Mouse (Mus musculus) CD8-positive naive resting alpha-beta T cell, adult 57 days (primary cell): ENCODE measurements around the gene Wfdc9. TPM values are rescaled to one million over a fixed set of nuclear protein-coding genes. Genes with fewer than 3 reads are reported as not detected.

Source experiments
- total RNA-seq: library from RNA; stranded (reverse); gene quantifications from one replicate; pipeline ENCODE4 v1.2.4, GENCODE M21; 2023

The Wfdc9 gene
- total RNA-seq, result not detected

GRCm38 (mm10) chr2:164656483-164656882 lies at the start of gene Wfdc9:
Gene Wfdc9, minus strand, starts transcription at chr2:164656583.

GRCm38 (mm10) chr2:164698201-164698600 lies 41.8 kb upstream of the Wfdc9 start, which contains the start of gene Spint4:
Gene Spint4, plus strand, starts transcription at chr2:164698501.

GRCm38 (mm10) chr2:164684807-164685206 lies 28.4 kb upstream of the Wfdc9 start, which contains the start of gene Wfdc13:
Gene Wfdc13, plus strand, starts transcription at chr2:164685107.

DNA sequence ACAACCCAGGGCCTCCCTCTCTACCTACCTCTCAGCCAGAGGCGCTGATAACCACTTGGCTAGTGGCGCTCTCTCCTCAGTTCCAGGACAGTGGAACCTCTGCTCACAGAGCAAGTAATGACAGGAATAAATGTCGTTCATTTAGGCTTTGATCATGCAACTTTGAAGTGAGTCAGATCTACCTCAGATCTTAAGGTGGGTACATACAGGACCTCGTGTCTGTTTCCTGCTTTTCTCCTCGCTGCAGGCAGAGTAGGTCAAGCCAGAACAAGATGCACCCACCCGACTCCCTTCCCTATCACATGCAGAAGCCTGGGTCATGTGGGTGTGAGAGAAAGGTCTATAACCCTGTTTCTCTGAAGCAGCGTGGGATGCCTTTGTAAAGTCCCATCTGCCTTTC lies 17.6 kb upstream of the Wfdc9 start, which contains the start of gene Wfdc11:
Gene Wfdc11 (minus strand): TSS at position 101 of the 400 bp plus-strand sequence.

DNA sequence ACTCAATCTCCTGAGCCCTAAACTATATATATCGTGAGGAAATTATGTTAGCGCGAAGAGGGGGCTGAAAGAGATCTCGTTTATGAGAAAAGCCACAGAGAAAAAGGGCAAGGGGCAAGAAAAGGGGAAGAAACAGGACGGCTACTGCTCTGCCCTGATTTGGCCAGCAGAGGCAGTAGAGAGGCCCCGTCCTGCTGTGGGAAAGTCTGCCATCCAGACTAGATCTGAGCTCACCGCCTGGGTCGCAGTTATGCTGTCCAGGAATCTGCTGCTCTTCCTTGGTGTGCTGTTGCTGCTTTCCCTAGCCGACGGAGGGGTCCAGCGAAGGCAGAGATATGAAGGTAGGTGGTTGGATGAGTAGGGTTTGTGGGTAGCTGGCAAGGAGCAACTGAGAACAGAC lies 525 bp downstream of the Wfdc9 start, which contains the start of gene Wfdc10:
Gene Wfdc10 (plus strand): TSS at position 189 of the 400 bp plus-strand sequence.

GRCm38 (mm10) chr2:164638696-164639095 lies 17.7 kb downstream of the Wfdc9 start, which contains the start of gene Wfdc16:
Gene Wfdc16, minus strand, starts transcription at chr2:164638796.

GRCm38 (mm10) chr2:164613471-164613870 lies 42.9 kb downstream of the Wfdc9 start, which contains the start of the genes Wfdc6b and Wfdc8:
Gene Wfdc6b, plus strand, starts transcription at chr2:164613522.
Gene Wfdc8, minus strand, starts transcription at chr2:164613626.

Other genes starting within 250 kb of the Wfdc9 start
- 11.7 TPM for gene Sdc4, start 212.7 kb downstream of the Wfdc9 start, total RNA-seq
- gene Sys1, start 199.6 kb downstream of the Wfdc9 start, total RNA-seq, result 44.3 TPM
- 6.3 TPM for gene Gm20458, start 195.6 kb downstream of the Wfdc9 start, total RNA-seq
- not detected for gene Trp53tg5, start 182.9 kb downstream of the Wfdc9 start, total RNA-seq
- gene Dbndd2, start 170.5 kb downstream of the Wfdc9 start, total RNA-seq, result 5.1 TPM
- gene Pigt, start 159.1 kb downstream of the Wfdc9 start, total RNA-seq, result 56.1 TPM
- not detected for gene Wfdc2, start 94.2 kb downstream of the Wfdc9 start, total RNA-seq
- gene Spint3, start 83.1 kb downstream of the Wfdc9 start, total RNA-seq, result not detected
- gene Wfdc6a, start 71.1 kb downstream of the Wfdc9 start, total RNA-seq, result not detected
- gene Eppin, start 63.0 kb downstream of the Wfdc9 start, total RNA-seq, result not detected
- not detected for gene Wfdc6b, start 43.1 kb downstream of the Wfdc9 start, total RNA-seq
- not detected for gene Wfdc8, start 43.0 kb downstream of the Wfdc9 start, total RNA-seq
- gene Wfdc16, start 17.8 kb downstream of the Wfdc9 start, total RNA-seq, result not detected
- gene Wfdc10, start 537 bp downstream of the Wfdc9 start, total RNA-seq, result not detected
- not detected for gene Wfdc11, start 17.5 kb upstream of the Wfdc9 start, total RNA-seq
- not detected for gene Wfdc13, start 28.5 kb upstream of the Wfdc9 start, total RNA-seq
- not detected for gene Spint4, start 41.9 kb upstream of the Wfdc9 start, total RNA-seq
- gene Spint5, start 58.7 kb upstream of the Wfdc9 start, total RNA-seq, result not detected
- not detected for gene Wfdc3, start 89.3 kb upstream of the Wfdc9 start, total RNA-seq
- 43.0 TPM for gene Dnttip1, start 89.4 kb upstream of the Wfdc9 start, total RNA-seq
- gene Ube2c, start 113.3 kb upstream of the Wfdc9 start, total RNA-seq, result not detected
- gene Tnnc2, start 123.4 kb upstream of the Wfdc9 start, total RNA-seq, result not detected
- 0.70 TPM for gene Snx21, start 129.2 kb upstream of the Wfdc9 start, total RNA-seq
- 60.3 TPM for gene Acot8, start 148.3 kb upstream of the Wfdc9 start, total RNA-seq
- gene Zswim3, start 148.5 kb upstream of the Wfdc9 start, total RNA-seq, result 3.5 TPM
- 7.7 TPM for gene Zswim1, start 166.1 kb upstream of the Wfdc9 start, total RNA-seq
- gene Spata25, start 172.0 kb upstream of the Wfdc9 start, total RNA-seq, result not detected
- gene Ctsa, start 176.3 kb upstream of the Wfdc9 start, total RNA-seq, result 133 TPM
- 1.7 TPM for gene Neurl2, start 176.9 kb upstream of the Wfdc9 start, total RNA-seq
- gene Pltp, start 201.1 kb upstream of the Wfdc9 start, total RNA-seq, result 5.5 TPM
- gene Pcif1, start 222.7 kb upstream of the Wfdc9 start, total RNA-seq, result 117 TPM